Mouse (Mus musculus) liver, embryonic 12.5 days (tissue): ENCODE results near the gene Fabp2. TPM values are rescaled to one million over a fixed set of nuclear protein-coding genes. Genes with fewer than 3 reads are reported as not detected.
"Not testable (repeated sequence)": the region's sequence is repeated elsewhere in the genome, so short reads cannot be mapped to it uniquely, and the experiment has no call there.

Source experiments
- ATAC-seq: fragments of 200-750 bp; cut with Nextera tagmentation; 2 replicates; pipeline ENCODE4 v1.8.0; 2017; ENCODE audit warnings: moderate number of reproducible peaks, mild to moderate bottlenecking, moderate library complexity
- H3K27ac ChIP-seq: fragments of 300-500 bp; sonication (generic); 2 replicates; pipeline ENCODE4 v1.5.1; 2016; ENCODE audit warnings: mild to moderate bottlenecking
- H3K27me3 ChIP-seq: fragments of 300-500 bp; sonication (generic); replicated peaks from 2 replicates; pipeline ENCODE4 v1.6.1; 2016; ENCODE audit warnings: mild to moderate bottlenecking, moderate library complexity
- H3K36me3 ChIP-seq: fragments of 300-500 bp; sonication (generic); 2 replicates; pipeline ENCODE4 v1.6.1; 2016; ENCODE audit warnings: mild to moderate bottlenecking, moderate library complexity
- H3K4me1 ChIP-seq: fragments of 300-500 bp; sonication (generic); 2 replicates; pipeline ENCODE4 v1.6.1; 2016
- H3K4me2 ChIP-seq: fragments of 300-500 bp; sonication (generic); 2 replicates; pipeline ENCODE4 v1.6.1; 2016; ENCODE audit warnings: mild to moderate bottlenecking, moderate library complexity
- H3K4me3 ChIP-seq: fragments of 300-500 bp; sonication (generic); 2 replicates; pipeline ENCODE4 v1.5.1; 2016; ENCODE audit warnings: mild to moderate bottlenecking, moderate library complexity
- H3K9ac ChIP-seq: fragments of 300-500 bp; sonication (generic); 2 replicates; pipeline ENCODE4 v1.6.1; 2016; ENCODE audit warnings: mild to moderate bottlenecking, moderate library complexity
- H3K9me3 ChIP-seq: fragments of 300-500 bp; sonication (generic); replicated peaks from 2 replicates; pipeline ENCODE4 v1.6.1; 2016; ENCODE audit warnings: mild to moderate bottlenecking, moderate library complexity
- WGBS: fragments of 180-500 bp; shearing (Covaris S2); methylation state at CpG from one replicate; pipeline ENCODE4 v1.1.7; 2016; ENCODE audit not compliant: insufficient replicate concordance; 5-methylcytosine and 5-hydroxymethylcytosine counted together
- polyA plus RNA-seq: library from polyadenylated mRNA; unstranded; fragments of >200 nt; fragmentation: Nextera tagmentation; extraction: Ambion mirVana; gene quantifications from 2 replicates; pipeline ENCODE4 v1.2.1, GENCODE M21; 2016

The Fabp2 gene
- polyA plus RNA-seq, 1 experiment from 2014 or later = 5.9 TPM

GRCm38 (mm10) chr3:122921676-122922527 is 27.0 kb downstream of the Fabp2 start:
- 76% methylated on average over 8 of the region's 8 CpGs for WGBS
- H3K4me1 ChIP-seq = peaks cover 54% of the 10 kb centered on the region
- no peak overlapping the region for H3K4me2 ChIP-seq
- H3K27ac ChIP-seq = no peak overlapping the region
- H3K27me3 ChIP-seq = no peaks in the 10 kb centered on the region
- no peak overlapping the region for H3K9ac ChIP-seq
- ATAC-seq = no peak
- H3K9me3 ChIP-seq = no peaks in the 10 kb centered on the region
- peaks cover 11% of the 10 kb centered on the region for H3K36me3 ChIP-seq
- no peak overlapping the region for H3K4me3 ChIP-seq

GRCm38 (mm10) chr3:122923147-122923546 is 28.3 kb downstream of the Fabp2 start:
- H3K36me3 ChIP-seq = peaks cover 17% of the 10 kb centered on the region
- H3K9me3 ChIP-seq = no peaks in the 10 kb centered on the region
- ATAC-seq = 0 out of 2 replicates have a peak, but pooled peaks have one; percentile 4
- H3K4me2 ChIP-seq = peak overlapping the region; percentile 80
- WGBS = 33% methylated on average over 7 of the region's 7 CpGs
- peak overlapping the region; percentile 94 for H3K27ac ChIP-seq
- peak overlapping the region; percentile 79 for H3K9ac ChIP-seq
- peaks cover 54% of the 10 kb centered on the region for H3K4me1 ChIP-seq
- no peaks in the 10 kb centered on the region for H3K27me3 ChIP-seq
- peak overlapping the region; percentile 74 for H3K4me3 ChIP-seq

- Histone ChIP-seq H3K4me2 (peak within 1 kb of the TSS; percentile 80), H3K4me3 (peak within 1 kb of the TSS; percentile 74), H3K4me1 (peaks cover 52% of the 10 kb centered on the region), H3K27me3 (no peaks in the 10 kb centered on the region), H3K9ac (peak within 1 kb of the TSS; percentile 79), H3K27ac (peak within 1 kb of the TSS; percentile 94), H3K9me3 (no peaks in the 10 kb centered on the region), H3K36me3 (peaks cover 17% of the 10 kb centered on the region)
- ATAC-seq = peak; percentile 95
- under 1% methylated on average over 68 of the region's 68 CpGs for WGBS
Observed at GRCm38 (mm10) chr3:122924009-122924914, 29.4 kb downstream of the Fabp2 start, which contains the start of gene 1810037I17Rik. Gene 1810037I17Rik (plus strand): TSS chr3:122924203.

- Histone ChIP-seq H3K9ac (no peak overlapping the region), H3K4me1 (peaks cover 13% of the 10 kb centered on the region), H3K27ac (no peak overlapping the region), H3K4me2 (no peak overlapping the region), H3K9me3 (no peaks in the 10 kb centered on the region), H3K36me3 (peaks cover 24% of the 10 kb centered on the region), H3K4me3 (no peak overlapping the region), H3K27me3 (no peaks in the 10 kb centered on the region)
- 85% methylated on average over 6 of the region's 6 CpGs for WGBS
- ATAC-seq = no peak
Observed at GRCm38 (mm10) chr3:122929723-122930122, 34.9 kb downstream of the Fabp2 start.

- Histone ChIP-seq H3K27me3 (no peaks in the 10 kb centered on the region), H3K9me3 (no peaks in the 10 kb centered on the region), H3K4me1 (no peaks in the 10 kb centered on the region), H3K36me3 (peaks cover 12% of the 10 kb centered on the region), H3K27ac (no peak overlapping the region), H3K9ac (no peak overlapping the region), H3K4me2 (no peak overlapping the region), H3K4me3 (no peak overlapping the region)
- ATAC-seq = no peak
- WGBS = 68% methylated on average over 1 of the region's 1 CpGs
Observed at GRCm38 (mm10) chr3:122932466-122932865, 37.6 kb downstream of the Fabp2 start.

GRCm38 (mm10) chr3:122937176-122937575 is 42.3 kb downstream of the Fabp2 start:
- not testable (repeated sequence) for H3K27ac ChIP-seq, H3K4me1 ChIP-seq, H3K4me3 ChIP-seq, ATAC-seq, H3K9ac ChIP-seq, H3K4me2 ChIP-seq, H3K27me3 ChIP-seq, H3K9me3 ChIP-seq
- peaks cover 12% of the 10 kb centered on the region for H3K36me3 ChIP-seq
- WGBS = 84% methylated on average over 13 of the region's 13 CpGs

- H3K4me3 ChIP-seq = no peak overlapping the region
- H3K9me3 ChIP-seq = no peaks in the 10 kb centered on the region
- H3K27ac ChIP-seq = no peak overlapping the region
- H3K9ac ChIP-seq = no peak overlapping the region
- H3K4me2 ChIP-seq = no peak overlapping the region
- H3K36me3 ChIP-seq = peaks cover 5% of the 10 kb centered on the region
- no peaks in the 10 kb centered on the region for H3K27me3 ChIP-seq
- no peaks in the 10 kb centered on the region for H3K4me1 ChIP-seq
- ATAC-seq = no peak
- WGBS = 62% methylated on average over 2 of the region's 2 CpGs
Observed at GRCm38 (mm10) chr3:122939215-122939614, 44.3 kb downstream of the Fabp2 start.

GRCm38 (mm10) chr3:122943387-122943890 is 48.6 kb downstream of the Fabp2 start:
- Histone ChIP-seq H3K4me1 (no peaks in the 10 kb centered on the region), H3K9ac (no peak overlapping the region), H3K27me3 (no peaks in the 10 kb centered on the region), H3K36me3 (peaks cover 5% of the 10 kb centered on the region; the same call in 1 of the 2 replicates), H3K4me2 (no peak overlapping the region), H3K4me3 (no peak overlapping the region), H3K9me3 (no peaks in the 10 kb centered on the region), H3K27ac (no peak overlapping the region)
- no peak for ATAC-seq
- 75% methylated on average over 6 of the region's 6 CpGs for WGBS

Other genes with a start within 250 kb of the Fabp2 start
- gene Pde5a, start 166.1 kb upstream of the Fabp2 start, polyA plus RNA-seq = 2.6 and 2.9 TPM in 2 replicates
- not detected in 2 replicates for gene Gm10959, start 24.3 kb downstream of the Fabp2 start, polyA plus RNA-seq
- gene 1810037I17Rik, start 29.1 kb downstream of the Fabp2 start, polyA plus RNA-seq = 129 and 134 TPM in 2 replicates
- gene Usp53, start 89.4 kb downstream of the Fabp2 start, polyA plus RNA-seq = 2.2 and 2.9 TPM in 2 replicates
- 0.15 and 0.28 TPM in 2 replicates for gene Myoz2, start 139.9 kb downstream of the Fabp2 start, polyA plus RNA-seq